Mouse (Mus musculus): ENCODE data around the gene St3gal2.

GRCm38 (mm10) chr8:110918460-110918859 is 1.3 kb upstream of the St3gal2 start:
- TF ChIP-seq CTCF (IDR thresholded peaks at IDR 0.05; ENCODE audit: insufficient read depth, low read depth, low read length) (no peak), POLR2A (IDR thresholded peaks at IDR 0.05; ENCODE audit: insufficient read depth, low read depth, low read length) (no peak)

All from olfactory bulb, adult 2 months (tissue).